Mouse (Mus musculus) lung, adult 2 months (tissue): ENCODE data around the gene D7Ertd443e.

Experiments used
- CTCF ChIP-seq: fragments of 200-500 bp; IDR thresholded peaks from 2 replicates; pipeline ENCODE4 v1.5.1; 2011; ENCODE audit warnings: mild to moderate bottlenecking, low read length, control low read depth; ENCODE audit not compliant: insufficient read depth
- POLR2A ChIP-seq: fragments of 200-500 bp; IDR thresholded peaks from 2 replicates; pipeline ENCODE4 v1.6.1; 2011; ENCODE audit warnings: low read depth, mild to moderate bottlenecking, control low read depth, low read length, borderline replicate concordance; ENCODE audit errors: extremely low read depth

GRCm38 (mm10) chr7:134342202-134342601 is 43.3 kb downstream of the D7Ertd443e start:
- TF ChIP-seq CTCF (no peak), POLR2A (no peak)
